Mouse (Mus musculus): ENCODE results near the gene Prkn. TPM values are rescaled to one million over a fixed set of nuclear protein-coding genes. Genes with fewer than 3 reads are reported as not detected.

Gene Prkn
- total and polyA plus RNA-seq, 3 experiments: 4.5 to 10.6 (median 10.3) TPM

- H3K4me3 ChIP-seq: no peak overlapping the region
- no peak overlapping the region for H3K27ac ChIP-seq
- intact Hi-C loops (cut with DNase I): no loop called here
- DNase-seq: no peak
- TF ChIP-seq POLR2A (IDR thresholded peaks at IDR 0.05; ENCODE audit: insufficient read depth, low read depth, low read length): no peak
- TF ChIP-seq CTCF (IDR thresholded peaks at IDR 0.05): no peak
- no peak for TF ChIP-seq EP300 (IDR thresholded peaks at IDR 0.05; ENCODE audit: insufficient read depth, low read depth, low read length)
- H3K36me3 ChIP-seq (ENCODE audit: control insufficient read depth, insufficient read depth, low read length): no peaks in the 10 kb centered on the region
- H3K79me2 ChIP-seq (replicated peaks; ENCODE audit: control insufficient read depth, insufficient read depth, low read length): no peaks in the 10 kb centered on the region
- no peaks in the 10 kb centered on the region for H3K27me3 ChIP-seq (ENCODE audit: control insufficient read depth, insufficient read depth, low read length)
- no peak overlapping the region for H3K9ac ChIP-seq (ENCODE audit: low read depth, low read length)
- no peaks in the 10 kb centered on the region for H3K4me1 ChIP-seq (ENCODE audit: control insufficient read depth, insufficient read depth, low read length)
- WGBS: 90% methylated on average over 4 of the region's 4 CpGs
These were observed 980.6 kb downstream of the Prkn start for GRCm38 (mm10) chr17:11820757-11821156.

DNA sequence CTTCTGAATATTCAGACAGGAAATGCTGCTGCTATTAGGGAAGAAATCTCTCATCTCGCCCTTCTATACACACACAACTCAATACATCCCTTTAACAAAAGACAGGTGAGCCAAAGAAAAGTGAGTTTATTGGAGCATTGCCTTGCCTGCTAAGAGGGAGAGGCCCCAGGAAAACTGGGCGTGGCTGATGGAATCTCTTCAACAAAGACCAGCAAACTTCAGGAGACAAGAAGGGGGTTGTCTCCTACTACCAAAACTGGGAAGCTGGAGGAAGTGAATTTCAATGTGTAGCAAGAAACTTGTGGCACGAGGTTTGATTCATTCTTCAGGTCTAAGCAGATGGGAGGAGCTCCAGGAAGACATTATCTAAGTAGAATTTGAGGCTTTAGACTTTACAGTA lies 989.3 kb downstream of the Prkn start:
- DNase-seq: no peak
- Histone ChIP-seq H3K36me3 (ENCODE audit: control insufficient read depth, insufficient read depth, low read length) (no peaks in the 10 kb centered on the region), H3K79me2 (replicated peaks; ENCODE audit: control insufficient read depth, insufficient read depth, low read length) (no peaks in the 10 kb centered on the region), H3K27ac (no peak overlapping the region), H3K4me1 (ENCODE audit: control insufficient read depth, insufficient read depth, low read length) (no peaks in the 10 kb centered on the region), H3K27me3 (ENCODE audit: control insufficient read depth, insufficient read depth, low read length) (no peaks in the 10 kb centered on the region), H3K9ac (ENCODE audit: low read depth, low read length) (no peak overlapping the region), H3K4me3 (no peak overlapping the region)
- intact Hi-C loops (cut with DNase I): no loop called here
- no peak for TF ChIP-seq CTCF (IDR thresholded peaks at IDR 0.05)
- TF ChIP-seq POLR2A (IDR thresholded peaks at IDR 0.05; ENCODE audit: insufficient read depth, low read depth, low read length): no peak
- no peak for TF ChIP-seq EP300 (IDR thresholded peaks at IDR 0.05; ENCODE audit: insufficient read depth, low read depth, low read length)
- 50% methylated on average over 3 of the region's 3 CpGs for WGBS

- Histone ChIP-seq H3K79me2 (replicated peaks; ENCODE audit: control insufficient read depth, insufficient read depth, low read length) (no peaks in the 10 kb centered on the region), H3K27me3 (ENCODE audit: control insufficient read depth, insufficient read depth, low read length) (no peaks in the 10 kb centered on the region), H3K9ac (ENCODE audit: low read depth, low read length) (no peak overlapping the region), H3K4me1 (ENCODE audit: control insufficient read depth, insufficient read depth, low read length) (no peaks in the 10 kb centered on the region), H3K36me3 (ENCODE audit: control insufficient read depth, insufficient read depth, low read length) (no peaks in the 10 kb centered on the region), H3K27ac (no peak overlapping the region), H3K4me3 (no peak overlapping the region)
- 87% methylated on average over 3 of the region's 3 CpGs for WGBS
- no peak for DNase-seq
- TF ChIP-seq POLR2A (IDR thresholded peaks at IDR 0.05; ENCODE audit: insufficient read depth, low read depth, low read length) (no peak), CTCF (IDR thresholded peaks at IDR 0.05) (no peak), EP300 (IDR thresholded peaks at IDR 0.05; ENCODE audit: insufficient read depth, low read depth, low read length) (no peak)
- intact Hi-C loops (cut with DNase I): no loop called here
These were observed 996.9 kb downstream of the Prkn start for GRCm38 (mm10) chr17:11837121-11837520.

DNA sequence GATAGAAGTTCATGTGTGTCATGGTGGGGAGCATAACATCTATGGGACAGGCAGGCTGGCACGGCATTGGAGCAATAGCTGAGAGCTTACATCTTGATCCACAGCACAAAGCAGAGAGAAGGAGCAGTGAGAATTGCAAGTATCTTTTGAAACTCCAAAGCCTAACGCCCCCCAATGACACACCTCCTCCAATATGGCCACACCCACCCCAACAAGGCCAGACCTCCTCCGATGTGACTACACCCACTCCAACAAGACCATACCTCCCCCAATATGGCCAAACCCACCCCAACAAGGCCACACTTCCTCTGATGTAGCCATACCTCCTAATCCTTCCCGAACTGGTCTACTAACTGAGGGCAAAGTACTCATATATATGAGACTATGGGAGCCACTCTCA lies 1004.3 kb downstream of the Prkn start:
- no peak overlapping the region for H3K27ac ChIP-seq
- H3K79me2 ChIP-seq (replicated peaks; ENCODE audit: control insufficient read depth, insufficient read depth, low read length): no peaks in the 10 kb centered on the region
- DNase-seq: no peak
- intact Hi-C loops (cut with DNase I): no loop called here
- no peaks in the 10 kb centered on the region for H3K4me1 ChIP-seq (ENCODE audit: control insufficient read depth, insufficient read depth, low read length)
- no peak for TF ChIP-seq CTCF (IDR thresholded peaks at IDR 0.05)
- no peak for TF ChIP-seq POLR2A (IDR thresholded peaks at IDR 0.05; ENCODE audit: insufficient read depth, low read depth, low read length)
- TF ChIP-seq EP300 (IDR thresholded peaks at IDR 0.05; ENCODE audit: insufficient read depth, low read depth, low read length): no peak
- no peak overlapping the region for H3K4me3 ChIP-seq
- WGBS: 93% methylated on average over 4 of the region's 4 CpGs
- no peak overlapping the region for H3K9ac ChIP-seq (ENCODE audit: low read depth, low read length)
- no peaks in the 10 kb centered on the region for H3K36me3 ChIP-seq (ENCODE audit: control insufficient read depth, insufficient read depth, low read length)
- no peaks in the 10 kb centered on the region for H3K27me3 ChIP-seq (ENCODE audit: control insufficient read depth, insufficient read depth, low read length)

GRCm38 (mm10) chr17:11844989-11845388 lies 1004.8 kb downstream of the Prkn start:
- Histone ChIP-seq H3K4me3 (no peak overlapping the region), H3K27ac (no peak overlapping the region), H3K9ac (ENCODE audit: low read depth, low read length) (no peak overlapping the region), H3K4me1 (ENCODE audit: control insufficient read depth, insufficient read depth, low read length) (no peaks in the 10 kb centered on the region), H3K27me3 (ENCODE audit: control insufficient read depth, insufficient read depth, low read length) (no peaks in the 10 kb centered on the region), H3K36me3 (ENCODE audit: control insufficient read depth, insufficient read depth, low read length) (no peaks in the 10 kb centered on the region), H3K79me2 (replicated peaks; ENCODE audit: control insufficient read depth, insufficient read depth, low read length) (no peaks in the 10 kb centered on the region)
- 59% methylated on average over 3 of the region's 3 CpGs for WGBS
- no peak for DNase-seq
- no peak for TF ChIP-seq POLR2A (IDR thresholded peaks at IDR 0.05; ENCODE audit: insufficient read depth, low read depth, low read length)
- TF ChIP-seq EP300 (IDR thresholded peaks at IDR 0.05; ENCODE audit: insufficient read depth, low read depth, low read length): no peak
- TF ChIP-seq CTCF (IDR thresholded peaks at IDR 0.05): no peak
- intact Hi-C loops (cut with DNase I): no loop called here

- no peak for TF ChIP-seq EP300 (IDR thresholded peaks at IDR 0.05; ENCODE audit: insufficient read depth, low read depth, low read length)
- TF ChIP-seq POLR2A (IDR thresholded peaks at IDR 0.05; ENCODE audit: insufficient read depth, low read depth, low read length): no peak
- TF ChIP-seq CTCF (IDR thresholded peaks at IDR 0.05): no peak
- H3K27ac ChIP-seq: no peak overlapping the region
- no peaks in the 10 kb centered on the region for H3K4me1 ChIP-seq (ENCODE audit: control insufficient read depth, insufficient read depth, low read length)
- H3K9ac ChIP-seq (ENCODE audit: low read depth, low read length): no peak overlapping the region
- intact Hi-C loops (cut with DNase I): no loop called here
- no peaks in the 10 kb centered on the region for H3K36me3 ChIP-seq (ENCODE audit: control insufficient read depth, insufficient read depth, low read length)
- no peak overlapping the region for H3K4me3 ChIP-seq
- no peak for DNase-seq
- no peaks in the 10 kb centered on the region for H3K79me2 ChIP-seq (replicated peaks; ENCODE audit: control insufficient read depth, insufficient read depth, low read length)
- no peaks in the 10 kb centered on the region for H3K27me3 ChIP-seq (ENCODE audit: control insufficient read depth, insufficient read depth, low read length)
- 51% methylated on average over 2 of the region's 2 CpGs for WGBS
These were observed 1005.3 kb downstream of the Prkn start for GRCm38 (mm10) chr17:11845506-11845905.
